Mouse (Mus musculus): ENCODE results near the gene Abcc6. TPM values are rescaled to one million over a fixed set of nuclear protein-coding genes. Genes with fewer than 3 reads are reported as not detected.
A peak's percentile ranks its signal among the peaks of the same experiment; 100 is the strongest.
"Not testable (repeated sequence)": the region's sequence is repeated elsewhere in the genome, so short reads cannot be mapped to it uniquely, and the experiment has no call there.

Abcc6 gene
- total RNA-seq, 2 experiments from 2014 or later, result 3.3 to 6.0 TPM

- DNase-seq (ENCODE audit: low spot score in 2 of 2), result no peak
These were observed 88.1 kb downstream of the Abcc6 start for GRCm38 (mm10) chr7:45941986-45942385.

- DNase-seq (ENCODE audit: low spot score in 2 of 2), result no peak
These were observed 90.3 kb downstream of the Abcc6 start for GRCm38 (mm10) chr7:45939836-45940235.

GRCm38 (mm10) chr7:45935114-45935513 lies 95.0 kb downstream of the Abcc6 start:
- DNase-seq (ENCODE audit: low spot score in 2 of 2), result peak; percentile 62 to 68

GRCm38 (mm10) chr7:45933766-45934165 lies 96.3 kb downstream of the Abcc6 start:
- DNase-seq (ENCODE audit: low spot score in 2 of 2), result not testable (repeated sequence)

GRCm38 (mm10) chr7:45929688-45930087 lies 100.4 kb downstream of the Abcc6 start:
- no peak for DNase-seq (ENCODE audit: low spot score in 2 of 2)

- no peak for DNase-seq (ENCODE audit: low spot score in 2 of 2)
These were observed 101.3 kb downstream of the Abcc6 start for GRCm38 (mm10) chr7:45928626-45929295.

GRCm38 (mm10) chr7:45924429-45924816 lies 105.7 kb downstream of the Abcc6 start:
- no peak for DNase-seq (ENCODE audit: low spot score in 2 of 2)

GRCm38 (mm10) chr7:45923762-45924428 lies 106.2 kb downstream of the Abcc6 start, which contains the start of gene Ccdc114:
Gene Ccdc114, plus strand, starts transcription at chr7:45924072.
- peak; percentile 46 to 59 for DNase-seq (ENCODE audit: low spot score in 2 of 2)

GRCm38 (mm10) chr7:45922928-45923761 lies 107.0 kb downstream of the Abcc6 start:
- DNase-seq (ENCODE audit: low spot score in 2 of 2), result peak; percentile 90 to 92

- no peak for DNase-seq (ENCODE audit: low spot score in 2 of 2)
These were observed 108.0 kb downstream of the Abcc6 start for GRCm38 (mm10) chr7:45921950-45922600.

GRCm38 (mm10) chr7:45921242-45921621 lies 108.9 kb downstream of the Abcc6 start, which contains the start of gene Emp3:
Gene Emp3, minus strand, starts transcription at chr7:45921404.
- no peak for DNase-seq (ENCODE audit: low spot score in 2 of 2)

- no peak for DNase-seq (ENCODE audit: low spot score in 2 of 2)
These were observed 109.4 kb downstream of the Abcc6 start for GRCm38 (mm10) chr7:45920583-45921241.

- DNase-seq (ENCODE audit: low spot score in 2 of 2), result no peak
These were observed 110.3 kb downstream of the Abcc6 start for GRCm38 (mm10) chr7:45919761-45920160.

- no peak for DNase-seq (ENCODE audit: low spot score in 2 of 2)
These were observed 110.9 kb downstream of the Abcc6 start for GRCm38 (mm10) chr7:45919083-45919671.

- no peak for DNase-seq (ENCODE audit: low spot score in 2 of 2)
These were observed 112.2 kb downstream of the Abcc6 start for GRCm38 (mm10) chr7:45917926-45918325.

Other genes with a start within 250 kb of the Abcc6 start
- gene Lmtk3, start 246.6 kb downstream of the Abcc6 start, total RNA-seq (2021), result 100 to 1,000 TPM; 298 to 311 TPM
- 10 to 100 TPM; 11.8 to 12.0 TPM for gene Sult2b1, start 245.6 kb downstream of the Abcc6 start, total RNA-seq (2021)
- 100 to 1,000 TPM; 180 to 184 TPM for gene Cyth2, start 215.7 kb downstream of the Abcc6 start, total RNA-seq (2021)
- 1 to 10 TPM; 2.0 to 2.6 TPM for gene Kcnj14, start 205.5 kb downstream of the Abcc6 start, total RNA-seq (2021)
- gene Grwd1, start 199.4 kb downstream of the Abcc6 start, total RNA-seq (2021), result 10 to 100 TPM; 27.0 to 27.3 TPM
- 10 to 100 TPM; 85.4 to 99.2 TPM for gene Kdelr1, start 157.5 kb downstream of the Abcc6 start, total RNA-seq (2021)
- gene Grin2d, start 151.9 kb downstream of the Abcc6 start, total RNA-seq (2021), result 10 to 100 TPM; 32.1 to 33.4 TPM
- under 1 TPM in 1 of 2 experiments, not detected in 1; 0.40 TPM for gene Syngr4, start 133.6 kb downstream of the Abcc6 start, total RNA-seq (2021)
- 10 to 100 TPM; 23.9 TPM for gene Tmem143, start 133.4 kb downstream of the Abcc6 start, total RNA-seq (2021)
- gene Emp3, start 108.9 kb downstream of the Abcc6 start, total RNA-seq (2021), result 1 to 10 TPM; 6.2 TPM
- gene Ccdc114, start 106.2 kb downstream of the Abcc6 start, total RNA-seq (2021), result 1 to 10 TPM; 4.2 to 5.3 TPM
- gene Nomo1, start 3.4 kb upstream of the Abcc6 start, total RNA-seq (2021), result 100 to 1,000 TPM; 109 to 113 TPM
- 10 to 100 TPM; 17.9 to 18.4 TPM for gene Kcnj11, start 70.5 kb upstream of the Abcc6 start, total RNA-seq (2021)
- 10 to 100 TPM; 41.9 to 42.6 TPM for gene Abcc8, start 149.7 kb upstream of the Abcc6 start, total RNA-seq (2021)
- under 1 TPM in 1 of 2 experiments, not detected in 1; 0.21 TPM for gene Ush1c, start 208.2 kb upstream of the Abcc6 start, total RNA-seq (2021)
- under 1 TPM; 0.07 TPM for gene Otog, start 210.7 kb upstream of the Abcc6 start, total RNA-seq (2021)

Data from layer of hippocampus, postnatal 10 days (tissue).